Mouse (Mus musculus) ES-E14 (cell line): ENCODE measurements around the gene Smarcc2. TPM values are rescaled to one million over a fixed set of nuclear protein-coding genes. Genes with fewer than 3 reads are reported as not detected.

ENCODE experiments used
- DNase-seq: peaks from one replicate; pipeline ENCODE4 v3.0.0-alpha.2; 2013; ENCODE audit warnings: low read depth, low spot score
- H3K27ac ChIP-seq: 2 replicates; pipeline ENCODE4 v1.5.1; 2012; ENCODE audit warnings: low read depth, mild to moderate bottlenecking, low read length, moderate library complexity, mixed read lengths; ENCODE audit not compliant: poor library complexity, insufficient read depth, severe bottlenecking
- H3K36me3 ChIP-seq: 2 replicates; pipeline ENCODE4 v1.6.1; 2012; ENCODE audit warnings: mild to moderate bottlenecking, low read length, moderate library complexity, mixed read lengths; ENCODE audit not compliant: control insufficient read depth, poor library complexity, insufficient read depth, severe bottlenecking
- H3K4me1 ChIP-seq, 2 experiments: fragments of 150-350 bp in 1 of 2; sonication (generic) in 1 of 2; 2 replicates each; pipeline ENCODE4 v1.6.1; 2012; ENCODE audit warnings: low read length in 2 of 2, mild to moderate bottlenecking in 1 of 2, mixed read lengths in 1 of 2; ENCODE audit not compliant: control insufficient read depth in 2 of 2, insufficient read depth in 2 of 2, poor library complexity in 1 of 2
- H3K4me3 ChIP-seq, 2 experiments: fragments of 150-350 bp in 1 of 2; sonication (generic) in 1 of 2; 2 replicates each; pipeline ENCODE4 v1.5.1; 2012; ENCODE audit warnings: low read length in 2 of 2, low read depth in 1 of 2, mild to moderate bottlenecking in 1 of 2, mixed read lengths in 1 of 2; ENCODE audit not compliant: insufficient read depth in 1 of 2, poor library complexity in 1 of 2, severe bottlenecking in 1 of 2
- H3K9ac ChIP-seq: 2 replicates; pipeline ENCODE4 v1.6.1; 2012; ENCODE audit warnings: low read depth, mild to moderate bottlenecking, low read length, mixed read lengths; ENCODE audit not compliant: poor library complexity, insufficient read depth, severe bottlenecking
- H3K9me3 ChIP-seq: fragments of 150-350 bp; sonication (generic); 2 replicates; pipeline ENCODE4 v1.6.1; 2012; ENCODE audit warnings: low read depth, mild to moderate bottlenecking, low read length; ENCODE audit not compliant: control insufficient read depth, insufficient read depth
- CHD2 ChIP-seq: IDR thresholded peaks from 2 replicates; pipeline ENCODE4 v1.6.1; 2014; ENCODE audit warnings: mild to moderate bottlenecking, low read depth, low read length, inconsistent platforms
- HCFC1 ChIP-seq: IDR thresholded peaks from 2 replicates; pipeline ENCODE4 v1.6.1; 2012; ENCODE audit warnings: low read length, inconsistent platforms, borderline replicate concordance; ENCODE audit not compliant: insufficient read depth
- MAFK ChIP-seq: IDR thresholded peaks from 2 replicates; pipeline ENCODE4 v1.6.1; 2014; ENCODE audit warnings: mild to moderate bottlenecking, low read depth, low read length, inconsistent platforms; ENCODE audit not compliant: insufficient read depth
- ZC3H11A ChIP-seq: IDR thresholded peaks from 2 replicates; pipeline ENCODE4 v1.6.1; 2012; ENCODE audit warnings: low read depth, mild to moderate bottlenecking, inconsistent platforms, low read length, borderline replicate concordance
- ZNF384 ChIP-seq: IDR thresholded peaks from 2 replicates; pipeline ENCODE4 v1.6.1; 2012; ENCODE audit warnings: low read depth, low read length, inconsistent platforms
- in situ Hi-C, 2 experiments: fragments of 600-800 bp; cut with MboI; formaldehyde crosslinking; loops; one replicate each; pipeline ENCODE4 v1.15.1; 2025; ENCODE audit warnings: low sequenced_read_pairs in 2 of 2, inconsistent platforms in 1 of 2; ENCODE audit not compliant: unreplicated experiment in 2 of 2
- total RNA-seq: library from RNA; depleted of rRNA; stranded (reverse); fragments of 300-350 nt; gene quantifications from 2 replicates; pipeline ENCODE4 v1.2.3, GENCODE M21; 2012

Smarcc2 gene
- total RNA-seq, 1 experiment: 18.9 TPM

GRCm38 (mm10) chr10:128489380-128489779 is 30.3 kb downstream of the Smarcc2 start:
- Histone ChIP-seq H3K4me1 (peaks cover 2 to 29% of the 10 kb centered on the region in 2 experiments; a peak in 2 of 4 replicates), H3K27ac (no peak overlapping the region), H3K4me3 (no peak overlapping the region), H3K9me3 (no peaks in the 10 kb centered on the region), H3K36me3 (peaks cover 46% of the 10 kb centered on the region), H3K9ac (0 out of 2 replicates have a peak overlapping the region, but pooled peaks have one; percentile 22)
- no peak for DNase-seq
- peak; percentile 94 for TF ChIP-seq MAFK
- TF ChIP-seq CHD2: 0 out of 2 replicates have a peak, but pooled peaks have one; percentile 18
- no peak for TF ChIP-seq ZNF384
- peak; percentile 81 for TF ChIP-seq HCFC1
- TF ChIP-seq ZC3H11A: no peak
- in situ Hi-C loops: no loop called here

DNA sequence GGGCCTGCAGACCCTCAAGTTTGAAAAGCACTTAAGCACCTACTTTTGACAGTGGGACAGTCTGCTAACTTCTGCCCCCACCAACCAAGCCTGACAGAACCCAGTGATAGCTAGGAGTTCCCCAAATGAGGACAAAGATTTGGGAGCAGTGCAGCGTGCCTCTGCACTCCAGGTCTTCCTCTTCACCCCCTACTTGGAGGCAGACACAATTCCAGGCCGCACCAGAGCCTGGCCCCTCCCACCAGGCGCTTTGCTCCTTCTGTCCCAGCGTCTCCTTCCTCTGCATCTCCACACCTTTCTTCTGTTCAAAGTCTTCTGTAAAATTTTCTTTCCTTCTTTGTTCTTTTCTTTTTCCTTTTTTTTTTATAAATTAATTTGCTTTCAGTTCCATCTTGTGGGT is 30.7 kb downstream of the Smarcc2 start:
- Histone ChIP-seq H3K9me3 (no peaks in the 10 kb centered on the region), H3K36me3 (peaks cover 46% of the 10 kb centered on the region), H3K27ac (no peak overlapping the region), H3K4me1 (peaks cover 2 to 29% of the 10 kb centered on the region in 2 experiments; a peak in 3 of 4 replicates), H3K9ac (0 out of 2 replicates have a peak overlapping the region, but pooled peaks have one; percentile 22), H3K4me3 (no peak overlapping the region)
- DNase-seq: no peak
- TF ChIP-seq MAFK (no peak), ZC3H11A (no peak), ZNF384 (no peak), HCFC1 (no peak), CHD2 (no peak)
- in situ Hi-C loops: no loop called here

- Histone ChIP-seq H3K9me3 (no peaks in the 10 kb centered on the region), H3K4me3 (no peak overlapping the region), H3K4me1 (peaks cover 2 to 32% of the 10 kb centered on the region in 2 experiments; a peak in 3 of 4 replicates), H3K27ac (no peak overlapping the region; the same call in 1 of the 2 replicates), H3K9ac (peak overlapping the region; percentile 38; the same call in 1 of the 2 replicates), H3K36me3 (peaks cover 46% of the 10 kb centered on the region)
- in situ Hi-C loops: no loop called here
- no peak for DNase-seq
- no peak for TF ChIP-seq ZNF384
- no peak for TF ChIP-seq MAFK
- no peak for TF ChIP-seq CHD2
- no peak for TF ChIP-seq ZC3H11A
- TF ChIP-seq HCFC1: no peak
Measured at GRCm38 (mm10) chr10:128490232-128490631, 31.2 kb downstream of the Smarcc2 start.

DNA sequence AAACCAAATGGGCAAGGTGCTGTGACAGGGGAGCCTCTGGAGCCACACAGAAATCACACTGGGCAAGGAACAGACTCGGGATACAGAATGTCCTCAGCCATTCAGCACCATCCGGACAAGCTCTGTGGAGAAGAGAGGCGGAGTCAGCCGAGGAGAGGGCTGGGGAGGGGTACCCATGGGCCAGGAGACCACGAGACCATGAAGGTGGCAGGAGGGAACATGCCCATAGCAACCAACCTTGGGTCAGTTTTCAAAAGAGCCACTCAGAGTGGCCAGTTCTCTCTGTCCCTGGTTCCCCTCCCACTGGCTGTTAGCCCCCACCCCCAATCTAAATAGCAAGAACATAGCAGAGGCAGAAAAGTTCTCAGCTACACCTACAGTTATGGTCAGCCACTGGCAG is 31.9 kb downstream of the Smarcc2 start:
- no peak for DNase-seq
- no peak for TF ChIP-seq CHD2
- TF ChIP-seq MAFK: no peak
- TF ChIP-seq HCFC1: no peak
- TF ChIP-seq ZC3H11A: no peak
- no peak for TF ChIP-seq ZNF384
- Histone ChIP-seq H3K36me3 (peaks cover 42% of the 10 kb centered on the region), H3K9ac (no peak overlapping the region), H3K9me3 (no peaks in the 10 kb centered on the region), H3K27ac (no peak overlapping the region), H3K4me1 (peaks cover 2 to 32% of the 10 kb centered on the region in 2 experiments; a peak in 3 of 4 replicates), H3K4me3 (no peak overlapping the region)
- in situ Hi-C loops: no loop called here
